8 mouse cellular contexts compared by ENCODE assay signal in the genomic region with DNA sequence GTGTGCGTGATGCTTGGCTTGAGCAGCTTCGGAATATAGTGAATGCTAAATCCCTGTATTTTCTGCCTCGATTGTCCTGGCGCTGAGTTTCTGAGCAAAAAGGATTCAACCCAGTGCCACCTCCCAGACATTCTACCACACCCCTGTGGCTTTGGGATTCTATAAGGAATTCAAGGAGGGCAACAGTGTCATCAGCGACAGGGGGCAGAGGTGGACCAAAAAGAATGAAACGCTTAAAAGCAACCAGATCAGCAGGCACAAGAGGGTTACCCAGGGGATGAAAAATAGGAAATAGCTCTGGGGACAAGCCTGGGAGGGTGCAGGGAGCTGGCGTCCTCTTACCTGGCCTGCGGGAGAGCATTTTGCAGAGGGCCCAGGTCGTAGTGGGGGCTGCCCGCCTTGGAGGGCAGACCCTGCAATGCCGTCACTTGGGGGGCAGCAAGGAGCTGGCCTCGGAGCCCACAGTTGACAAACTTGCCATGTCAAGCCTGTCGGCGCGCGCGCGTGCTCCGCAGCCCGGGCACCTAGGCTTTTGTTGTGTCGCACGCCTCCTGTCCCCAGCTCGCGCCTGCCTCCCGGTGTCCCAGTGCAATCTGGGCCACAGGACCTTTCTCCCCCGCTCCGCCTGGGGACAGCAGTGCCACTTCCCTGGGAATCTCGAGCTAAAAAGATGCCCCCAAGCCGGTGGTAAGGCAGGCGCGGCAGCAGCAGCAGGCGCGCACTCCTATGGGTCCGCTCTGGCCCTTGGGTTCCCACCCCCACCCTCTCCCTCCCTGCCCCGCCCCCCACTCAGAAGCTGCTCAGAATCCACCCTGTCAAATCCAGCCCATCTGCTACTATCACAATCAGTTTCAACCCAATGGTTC.
DNase-seq lines count a peak whose midpoint lies in the region; ATAC-seq and TF ChIP-seq lines count a peak whose summit lies in the region.

No protein-coding gene starts in this region.

- H3K27me3 ChIP-seq in hindbrain, embryonic 13.5 days: no peaks in the 10 kb centered on the region
- no peaks in the 10 kb centered on the region for H3K27me3 ChIP-seq in liver, embryonic 14.5 days (ENCODE audit: control insufficient read depth, insufficient read depth, low read length)

- no peak for TF ChIP-seq POLR2A in embryonic fibroblast, embryonic 13.5 days (IDR thresholded peaks at IDR 0.05; ENCODE audit: low read depth, low read length)

- H3K9ac ChIP-seq in hindbrain, embryonic 13.5 days: peak overlapping the region; percentile 85
- H3K9ac ChIP-seq in liver, embryonic 14.5 days (replicated peaks): no peak overlapping the region

- no peaks in the 10 kb centered on the region for H3K4me1 ChIP-seq in embryonic fibroblast, embryonic 13.5 days (ENCODE audit: control insufficient read depth, insufficient read depth, low read length)
- H3K4me1 ChIP-seq in hindbrain, embryonic 13.5 days (replicated peaks): peaks cover 36% of the 10 kb centered on the region
- H3K4me1 ChIP-seq in liver, embryonic 14.5 days (replicated peaks; ENCODE audit: control insufficient read depth in 2 of 2, insufficient read depth in 2 of 2, low read length in 1 of 2): no peaks in the 10 kb centered on the region

- no peak for TF ChIP-seq EP300 in liver, embryonic 14.5 days (IDR thresholded peaks at IDR 0.05; ENCODE audit: low read depth)

- peak overlapping the region; percentile 32 for H3K4me3 ChIP-seq in embryonic fibroblast, embryonic 13.5 days (ENCODE audit: insufficient read depth, low read length)
- peak overlapping the region; percentile 59 for H3K4me3 ChIP-seq in hindbrain, embryonic 13.5 days
- H3K4me3 ChIP-seq in liver, embryonic 14.5 days (ENCODE audit: insufficient read depth in 1 of 2, low read depth in 2 of 2, low read length in 2 of 2): peak overlapping the region; percentile 8 to 31; a peak in 3 of 4 replicates

- no peaks in the 10 kb centered on the region for H3K9me3 ChIP-seq in hindbrain, embryonic 13.5 days
- no peaks in the 10 kb centered on the region for H3K9me3 ChIP-seq in liver, embryonic 14.5 days (ENCODE audit: control insufficient read depth, low read length)

- ATAC-seq in hindbrain, embryonic 13.5 days (ENCODE audit: low FRiP score): peak; percentile 86
- ATAC-seq in liver, embryonic 14.5 days (ENCODE audit: insufficient read depth): no peak

- DNase-seq in cerebellum, postnatal 10 days: peak; percentile 41 to 48
- no peak for DNase-seq in cerebellum, adult 9-10 months
- DNase-seq in ES-CJ7 (ENCODE audit: low read depth, low spot score): peak; percentile 21
- no peak for DNase-seq in liver, embryonic 14.5 days (ENCODE audit: low read depth in 3 of 3, low spot score in 3 of 3)
- DNase-seq in retina, embryonic 14.5 days (ENCODE audit: low spot score): peak; percentile 74
- no peak for DNase-seq in thymus, adult 18-20 months

- no peak overlapping the region for H3K27ac ChIP-seq in embryonic fibroblast, embryonic 13.5 days (ENCODE audit: insufficient read depth, low read length)
- H3K27ac ChIP-seq in hindbrain, embryonic 13.5 days: peak overlapping the region; percentile 81
- no peak overlapping the region for H3K27ac ChIP-seq in liver, embryonic 14.5 days

- 5% methylated on average over 34 of the region's 35 CpGs for WGBS in hindbrain, embryonic 13.5 days
- WGBS in liver, embryonic 14.5 days (ENCODE audit: insufficient replicate concordance): 7% methylated on average over 35 of the region's 35 CpGs

- no peak for TF ChIP-seq CTCF in embryonic fibroblast, embryonic 13.5 days (IDR thresholded peaks at IDR 0.05; ENCODE audit: borderline replicate concordance, insufficient read depth, low read length)
- peak; percentile 5; the same call in 1 of the 2 replicates for TF ChIP-seq CTCF in liver, embryonic 14.5 days (IDR thresholded peaks at IDR 0.05; ENCODE audit: low read depth)

- no peaks in the 10 kb centered on the region for H3K36me3 ChIP-seq in hindbrain, embryonic 13.5 days
- no peaks in the 10 kb centered on the region for H3K36me3 ChIP-seq in liver, embryonic 14.5 days (replicated peaks; ENCODE audit: control insufficient read depth, insufficient read depth, low read depth)

- peak overlapping the region; percentile 92 for H3K4me2 ChIP-seq in hindbrain, embryonic 13.5 days
- peak overlapping the region; percentile 48 for H3K4me2 ChIP-seq in liver, embryonic 14.5 days (ENCODE audit: low read depth)

Comparison
In these comparisons a context has a peak if more than half of its experiments do, and no peak if none do; other contexts are left out.
1. DNase-seq: peak in cerebellum, postnatal 10 days (2 of 2), ES-CJ7 (single experiment) and retina, embryonic 14.5 days (single experiment); none in cerebellum, adult 9-10 months (single experiment), liver, embryonic 14.5 days (0 of 3) and thymus, adult 18-20 months (0 of 2).
2. Peak in every context shown above with its lines, with median percentiles within 50 percentile points of each other: H3K4me3 ChIP-seq.